Mouse (Mus musculus) MEL (cell line): Measurements from ENCODE around the gene Ifnar2.

ENCODE experiments used
- CTCF ChIP-seq, 3 experiments: IDR thresholded peaks in 2 of 3; conservative IDR thresholded peaks in 1 of 3; 2 replicates each; pipeline ENCODE4 v1.5.1; 2011 to 2012; ENCODE audit warnings: low read length in 3 of 3, low read depth in 2 of 3, mild to moderate bottlenecking in 2 of 3, improper control_type of control experiment in 1 of 3, inconsistent platforms in 1 of 3, mixed read lengths in 1 of 3, moderate library complexity in 1 of 3; ENCODE audit not compliant: control insufficient read depth in 1 of 3, insufficient read depth in 1 of 3, poor library complexity in 1 of 3, severe bottlenecking in 1 of 3
- E2F4 ChIP-seq: IDR thresholded peaks from 2 replicates; pipeline ENCODE4 v1.6.1; 2011; ENCODE audit warnings: low read depth, low read length, improper control_type of control experiment, borderline replicate concordance
- KAT2A ChIP-seq: conservative IDR thresholded peaks from 2 replicates; pipeline ENCODE4 v1.6.1; 2012; ENCODE audit warnings: low read depth, low read length, improper control_type of control experiment, inconsistent platforms
- MAFK ChIP-seq: IDR thresholded peaks from 2 replicates; pipeline ENCODE4 v1.6.1; 2011; ENCODE audit warnings: low read depth, mild to moderate bottlenecking, low read length, improper control_type of control experiment, borderline replicate concordance
- POLR2A ChIP-seq, 2 experiments: IDR thresholded peaks; 2 replicates each; pipeline ENCODE4 v1.6.1; 2011 to 2012; ENCODE audit warnings: low read length in 2 of 2, mild to moderate bottlenecking in 2 of 2, control low read depth in 1 of 2, improper control_type of control experiment in 1 of 2, low read depth in 1 of 2, moderate library complexity in 1 of 2; ENCODE audit not compliant: control insufficient read depth in 1 of 2, insufficient read depth in 1 of 2, poor library complexity in 1 of 2

DNA sequence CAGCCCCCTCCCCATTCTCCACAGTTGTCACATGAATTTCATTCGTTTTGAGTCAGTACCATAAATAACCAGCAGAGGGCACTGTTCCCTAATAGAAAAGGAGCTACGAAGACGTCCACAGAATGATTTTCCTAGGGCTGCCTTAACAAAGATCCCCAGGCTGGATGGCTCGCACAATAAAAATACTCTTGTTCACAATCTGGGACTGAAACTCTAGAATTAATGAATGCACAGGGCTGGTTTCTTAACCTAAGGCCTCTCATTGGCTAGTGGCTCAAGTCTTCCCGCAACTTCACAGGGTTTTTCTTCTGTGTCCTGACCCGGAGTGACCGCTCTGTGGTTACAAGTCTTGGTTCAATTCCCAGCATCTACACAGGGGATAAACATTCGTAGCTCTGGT is 14.0 kb upstream of the Ifnar2 start:
- TF ChIP-seq CTCF (IDR thresholded peaks at IDR 0.05 in 2 of 3, conservative IDR thresholded peaks at IDR 0.05 in 1 of 3; ENCODE audit: control insufficient read depth in 1 of 3, insufficient read depth in 1 of 3, low read depth in 2 of 3, low read length in 3 of 3, poor library complexity in 1 of 3, severe bottlenecking in 1 of 3) (no peak), KAT2A (no peak), MAFK (no peak), POLR2A (IDR thresholded peaks at IDR 0.05; ENCODE audit: control insufficient read depth in 1 of 2, insufficient read depth in 1 of 2, low read depth in 1 of 2, low read length in 2 of 2, poor library complexity in 1 of 2) (no peak), E2F4 (no peak)
